Mouse (Mus musculus): ENCODE results near the gene Cfap43.

DNA sequence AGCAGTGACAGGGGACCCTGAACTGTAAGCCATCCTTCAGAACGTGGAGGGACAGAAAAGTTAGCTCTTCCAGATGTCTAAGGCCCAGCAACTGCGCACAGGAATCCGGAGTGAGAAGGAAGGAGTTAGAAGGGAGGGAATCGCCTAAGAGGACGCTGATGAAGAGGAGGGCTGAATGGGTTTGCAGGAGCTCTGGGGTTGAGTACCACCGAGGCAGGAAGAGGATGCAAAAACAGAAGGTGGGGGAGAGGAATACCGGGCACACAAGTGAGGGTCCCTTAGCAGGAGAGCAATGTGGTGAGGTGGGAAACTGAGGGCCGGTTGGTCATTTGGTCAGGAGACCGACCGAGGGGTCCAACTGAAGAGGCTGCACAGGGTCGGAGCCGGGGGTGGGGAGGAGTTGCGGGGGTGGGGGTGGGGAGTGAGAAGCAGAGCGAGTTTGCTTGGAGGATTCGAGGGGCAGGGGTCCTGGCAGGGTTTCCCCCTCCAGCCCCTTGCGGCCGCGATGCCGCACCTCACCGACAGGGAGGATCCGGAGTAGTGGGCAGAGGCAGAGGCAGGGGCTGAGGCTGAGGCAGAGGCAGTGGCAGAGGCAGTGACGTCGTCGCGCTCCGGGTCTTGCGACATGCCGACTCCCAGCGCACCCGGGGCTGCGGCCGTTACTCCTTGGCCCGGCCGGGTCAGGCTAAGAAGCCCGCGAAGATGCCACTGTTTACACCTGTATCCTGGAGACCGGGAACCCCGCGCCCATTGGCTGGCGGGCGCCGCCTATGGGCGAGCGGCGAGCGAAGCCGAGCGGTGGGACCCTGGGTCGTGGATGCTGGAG, 82.2 kb downstream of the Cfap43 start:
- TF ChIP-seq ZNF384 (IDR thresholded peaks at IDR 0.05; ENCODE audit: low read depth, low read length) (no peak), CHD2 (IDR thresholded peaks at IDR 0.05; ENCODE audit: low read depth, low read length) (peak; percentile 73; the same call in 1 of the 2 replicates)

All from ES-E14 (cell line).